Mouse (Mus musculus): ENCODE data around the gene Fam114a2.

- TF ChIP-seq CTCF (IDR thresholded peaks at IDR 0.05; ENCODE audit: low read depth, low read length): no peak
- no peak for TF ChIP-seq POLR2A (IDR thresholded peaks at IDR 0.05; ENCODE audit: extremely low read depth, insufficient read depth, low read length)
Observed at GRCm38 (mm10) chr11:57454421-57454820, 64.0 kb downstream of the Fam114a2 start.
